Mouse (Mus musculus): ENCODE measurements around the gene Grb10.

Grb10 gene

DNA sequence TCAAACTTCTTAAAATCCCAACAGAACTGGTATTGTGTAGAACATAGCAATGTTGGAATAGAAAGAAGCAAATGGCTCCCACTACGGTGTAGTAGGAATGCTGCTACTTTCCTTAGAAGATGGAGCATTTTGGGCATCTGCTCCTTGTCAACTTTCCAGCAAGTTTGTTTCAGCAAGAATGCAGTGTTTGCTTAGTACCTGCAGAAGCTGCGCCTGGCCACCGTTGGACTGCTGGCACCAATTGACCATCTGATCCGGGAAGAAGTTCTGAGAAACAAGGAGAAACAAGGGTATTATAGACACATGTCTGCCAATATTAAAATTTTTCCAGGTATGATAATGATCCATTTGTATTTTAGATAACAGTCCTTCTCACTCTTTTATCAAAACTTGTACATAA is 92.7 kb downstream of the Grb10 start:
- no peak for DNase-seq (ENCODE audit: low read depth)

DNA sequence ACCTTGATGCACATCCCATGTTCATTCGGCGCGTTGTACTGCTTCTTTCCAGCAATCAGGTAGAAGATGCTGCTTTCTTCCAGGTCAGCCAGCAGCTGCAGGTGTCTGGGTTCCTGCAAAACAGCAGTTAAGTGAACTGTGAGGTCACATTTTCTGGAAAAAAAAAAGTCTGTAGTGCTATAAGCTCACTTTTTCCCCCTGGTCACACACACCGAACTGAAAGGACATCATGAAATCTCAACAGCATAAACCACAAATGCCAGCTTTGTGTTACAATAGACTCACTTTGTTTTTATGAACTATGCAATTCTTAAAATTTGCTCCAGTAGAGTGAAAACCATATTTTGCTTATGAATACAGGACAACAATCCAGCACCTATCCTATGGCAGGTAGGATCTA is 93.7 kb downstream of the Grb10 start:
- DNase-seq (ENCODE audit: low read depth), result no peak

DNA sequence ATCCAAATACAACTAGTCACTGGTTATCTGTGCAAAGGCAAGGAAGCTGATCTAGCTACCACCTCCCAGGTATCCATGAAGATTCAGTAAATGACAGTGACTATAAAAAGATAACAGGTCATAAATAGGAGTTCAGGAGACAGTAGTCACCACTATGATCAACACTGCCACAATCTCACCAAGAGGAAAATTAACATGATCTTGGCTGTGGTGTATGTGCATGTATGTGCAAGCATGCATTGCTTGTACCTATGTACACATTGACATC is 94.5 kb downstream of the Grb10 start:
- no peak for DNase-seq (ENCODE audit: low read depth)

DNA sequence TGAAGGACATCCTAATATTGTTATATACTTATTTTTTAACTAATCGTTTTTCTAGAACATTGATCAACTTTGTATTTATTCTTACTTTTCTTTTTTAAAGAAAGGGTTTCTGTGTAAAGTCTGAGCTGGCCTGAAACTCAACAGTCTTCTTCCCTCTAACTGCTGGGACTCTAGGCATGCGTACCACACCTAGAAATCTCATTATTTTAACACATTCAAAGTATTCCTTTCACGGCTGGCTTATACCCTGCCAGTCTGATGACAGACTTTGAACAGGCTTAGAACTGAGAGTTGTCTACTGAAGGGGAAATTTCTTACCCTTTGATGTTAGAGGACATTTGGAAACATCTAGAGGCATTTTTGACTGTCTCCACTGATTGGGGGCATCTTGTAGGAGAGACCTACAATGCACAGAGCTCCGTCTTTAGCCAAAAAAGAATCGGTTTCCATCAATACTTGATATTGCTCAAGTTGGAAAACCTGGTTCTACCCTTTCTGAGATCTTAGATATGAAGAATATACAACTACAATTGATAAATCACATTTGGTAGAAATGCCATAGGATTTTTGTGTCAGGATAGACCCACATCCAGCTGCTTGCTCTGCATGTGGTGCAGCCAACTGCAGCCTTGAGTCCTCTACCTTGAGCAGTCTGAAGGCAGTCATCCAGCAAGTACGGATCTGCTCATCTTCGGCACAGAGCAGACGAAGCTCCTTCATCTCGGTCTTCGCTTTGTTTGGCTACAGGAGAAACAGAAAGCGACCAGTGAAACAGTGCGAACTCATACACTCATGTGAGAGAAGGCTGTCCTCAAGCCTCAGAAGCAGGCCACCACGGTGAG is 95.0 kb downstream of the Grb10 start:
- DNase-seq (ENCODE audit: low read depth), result no peak

DNA sequence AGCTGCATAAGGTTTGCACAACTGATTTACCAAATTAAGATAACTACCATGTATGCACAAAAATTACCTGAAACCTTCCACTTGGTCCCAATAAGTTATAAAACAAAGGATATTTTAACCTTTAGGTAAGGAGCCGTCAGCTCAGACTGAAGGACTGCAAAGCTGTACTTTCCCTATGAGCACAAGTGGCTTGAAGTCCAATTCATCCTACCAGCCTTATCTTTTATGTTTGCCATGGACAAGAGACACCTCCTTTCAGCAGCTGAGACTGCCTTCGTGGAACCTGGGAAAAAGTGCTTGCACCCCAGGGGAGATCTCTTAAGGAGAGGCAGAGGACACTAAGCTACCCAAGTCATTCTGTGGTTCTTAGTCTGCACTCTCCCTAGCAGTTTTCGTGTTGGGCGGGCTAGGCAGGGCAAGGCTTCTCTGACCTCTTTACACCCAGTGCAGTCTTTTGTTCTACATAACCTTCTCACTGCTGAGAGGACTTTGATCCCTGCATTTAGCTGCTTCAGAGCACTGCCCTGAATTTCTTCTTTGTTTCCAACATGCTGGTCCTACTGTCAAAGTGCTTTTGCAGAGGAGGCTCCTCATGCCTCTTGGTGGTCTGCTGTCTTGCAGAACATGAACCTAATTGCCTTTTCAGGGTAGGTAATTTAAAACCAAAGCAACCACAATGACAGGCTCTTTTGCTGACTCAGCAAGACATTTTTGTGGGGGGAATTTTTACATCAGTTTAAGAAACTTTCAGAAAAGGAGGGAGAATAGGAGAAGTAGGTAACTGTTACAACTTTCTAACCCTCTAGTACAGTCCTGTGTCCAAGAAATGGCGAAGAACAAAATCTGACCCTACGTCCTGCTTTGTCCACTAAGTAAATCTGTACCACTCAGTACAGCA is 95.9 kb downstream of the Grb10 start:
- no peak for DNase-seq (ENCODE audit: low read depth)

DNA sequence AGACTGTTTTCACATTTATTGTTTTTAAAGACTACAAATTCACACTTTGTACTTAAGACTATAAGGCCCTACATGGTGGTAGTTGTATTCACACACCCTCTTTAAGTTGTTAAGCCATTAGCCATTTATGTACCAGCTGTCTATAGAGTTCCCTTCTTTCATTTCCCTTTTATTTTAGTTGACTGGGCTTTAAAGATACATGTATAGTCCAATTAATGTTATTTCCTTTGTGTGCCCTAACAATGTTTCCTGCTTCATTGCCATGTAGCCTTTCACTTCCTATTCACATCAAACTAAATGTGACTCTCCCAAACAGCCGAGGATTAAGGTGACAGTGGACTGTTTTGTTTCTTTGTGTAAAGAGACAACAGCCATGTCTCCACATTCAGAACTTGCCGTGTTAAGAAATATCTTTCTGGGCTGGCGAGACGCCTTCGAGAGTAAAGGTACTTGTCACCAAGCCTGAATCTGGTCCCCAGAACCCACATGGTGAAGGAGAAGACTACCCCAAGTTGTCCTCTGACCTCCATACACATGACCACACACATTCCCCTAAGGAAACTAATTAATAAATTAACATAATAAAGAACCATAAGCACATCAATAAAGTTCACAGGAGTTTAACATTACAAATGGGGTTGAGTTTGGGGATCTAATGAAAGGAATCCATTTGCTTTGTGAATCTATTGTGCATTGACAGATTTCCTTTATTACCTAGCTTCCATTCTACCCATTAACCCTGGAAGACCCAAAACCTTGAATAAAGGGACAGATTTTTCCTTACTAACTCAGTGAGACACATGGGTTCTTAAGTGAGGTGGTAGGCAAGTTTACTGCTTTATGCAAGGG is 97.4 kb downstream of the Grb10 start:
- DNase-seq (ENCODE audit: low read depth), result no peak

DNA sequence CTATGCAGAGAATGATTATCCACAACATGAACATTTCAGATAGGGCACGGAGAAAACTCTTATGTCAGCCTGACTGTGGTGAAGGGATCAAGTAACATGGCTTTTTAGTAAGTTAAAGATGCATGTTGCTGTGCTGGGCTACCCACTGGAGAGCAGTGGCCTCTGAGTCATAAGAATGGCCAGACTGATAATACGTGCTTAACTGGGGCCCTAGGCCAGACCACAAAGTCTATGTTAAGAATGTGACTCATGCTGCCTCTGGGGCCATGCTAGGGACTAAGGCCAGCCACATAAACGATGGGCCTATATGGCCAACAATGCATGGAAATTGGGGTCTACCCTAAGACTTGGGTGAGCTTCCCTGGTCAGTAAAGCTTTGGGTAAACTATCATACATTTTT is 98.9 kb downstream of the Grb10 start:
- DNase-seq (ENCODE audit: low read depth), result peak; percentile 99

DNA sequence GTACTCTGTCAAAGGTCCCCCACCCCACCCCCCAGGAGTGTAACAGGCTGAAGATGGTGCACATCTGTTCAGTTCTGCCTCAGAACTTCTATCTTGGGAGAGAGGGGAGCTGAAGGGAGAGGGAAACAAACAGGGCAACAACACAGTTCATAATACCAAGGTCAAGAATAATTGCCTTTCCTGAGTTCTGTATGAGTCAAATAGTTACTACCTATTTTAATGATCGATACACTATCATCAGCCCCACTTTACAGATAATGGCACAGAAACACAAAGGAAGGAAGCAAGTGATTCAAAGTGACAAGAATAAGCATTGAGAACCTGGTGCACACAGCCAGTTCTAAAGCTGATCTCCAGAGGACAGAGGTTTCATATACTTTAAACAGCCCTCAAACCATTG is 99.9 kb downstream of the Grb10 start:
- DNase-seq (ENCODE audit: low read depth), result no peak

DNA sequence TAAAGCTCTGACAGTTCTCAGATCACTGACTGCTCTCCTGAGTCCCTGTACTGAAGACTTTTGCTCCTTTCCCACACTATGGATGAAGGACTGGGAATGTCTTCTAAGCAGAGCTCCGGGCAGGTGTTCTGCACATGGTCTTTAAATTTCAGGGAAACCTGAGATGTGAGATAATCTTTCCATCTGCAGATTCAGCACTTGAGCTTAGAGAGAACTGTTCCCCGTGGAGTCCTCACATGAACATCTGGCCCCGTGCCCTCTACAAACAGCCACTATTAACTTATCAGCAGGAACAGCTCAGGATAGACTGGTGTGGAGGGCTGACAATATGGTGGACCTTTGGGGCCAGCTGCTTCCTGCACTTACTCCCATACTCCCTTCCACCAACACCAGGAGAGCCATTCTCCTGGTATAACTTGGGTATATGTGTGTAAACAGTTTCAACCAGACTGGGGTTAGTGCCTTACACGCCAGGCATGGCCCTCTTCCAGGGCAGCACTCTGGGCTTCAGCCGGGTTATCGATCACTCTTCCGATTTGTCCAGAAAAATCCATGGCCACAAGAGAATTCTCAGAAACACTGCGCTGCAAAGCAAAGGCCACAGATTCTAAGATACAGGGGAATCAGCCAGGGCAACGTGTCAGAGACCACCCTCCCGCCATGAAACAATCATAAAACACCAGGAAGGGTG is 101.0 kb downstream of the Grb10 start:
- no peak for DNase-seq (ENCODE audit: low read depth)

DNA sequence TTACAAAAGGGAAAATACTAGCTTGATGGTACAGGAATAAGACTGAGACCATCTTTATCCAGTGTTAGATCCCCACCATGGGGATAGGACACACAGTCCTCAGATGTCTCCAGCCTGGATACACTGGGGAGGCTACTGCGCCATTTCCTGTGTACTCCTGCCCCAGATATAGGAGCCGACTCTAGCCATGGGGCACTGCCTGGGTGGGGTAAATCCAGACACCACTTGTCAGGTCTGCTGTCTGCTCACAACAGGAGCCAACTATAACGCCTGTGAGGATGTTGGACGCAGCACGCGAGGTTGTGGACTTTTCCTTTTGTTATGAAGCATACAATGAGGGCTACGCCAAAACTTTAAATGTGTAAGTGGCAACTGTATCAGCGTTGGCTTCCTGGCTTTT is 103.7 kb downstream of the Grb10 start:
- peak; percentile 48 for DNase-seq (ENCODE audit: low read depth)

DNA sequence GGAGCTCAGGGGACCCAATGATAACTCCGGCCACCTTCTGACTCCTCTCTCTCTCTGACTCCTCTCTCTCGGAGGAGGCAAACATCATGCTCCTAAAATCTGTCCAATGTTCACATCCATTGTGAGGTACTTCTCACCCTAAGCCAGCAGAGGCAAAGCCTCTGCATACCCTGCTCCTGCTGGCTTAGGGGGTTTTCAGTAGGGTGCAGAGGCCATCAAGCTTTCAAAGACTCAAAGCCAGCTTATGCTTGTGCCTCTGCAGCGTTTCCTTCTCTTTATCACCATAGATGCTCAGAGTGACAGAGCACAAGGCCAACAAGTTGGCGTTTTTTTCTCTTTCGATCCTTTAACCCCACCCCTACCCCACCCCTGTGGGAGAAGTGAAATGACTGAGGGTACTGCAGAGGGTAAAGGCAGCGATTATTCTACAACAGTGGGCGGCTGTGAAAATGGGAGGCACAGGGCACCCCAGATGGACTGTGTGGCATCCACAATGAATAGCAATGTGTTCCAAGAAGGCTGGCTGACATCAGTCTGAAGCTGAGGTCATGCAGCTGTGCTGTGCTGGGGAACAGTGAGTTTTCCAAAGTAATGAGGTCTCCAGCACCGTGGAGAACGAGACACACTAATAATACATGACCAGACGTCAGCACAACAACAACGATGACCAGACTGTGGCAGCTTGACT is 106.2 kb downstream of the Grb10 start:
- DNase-seq (ENCODE audit: low read depth), result no peak

DNA sequence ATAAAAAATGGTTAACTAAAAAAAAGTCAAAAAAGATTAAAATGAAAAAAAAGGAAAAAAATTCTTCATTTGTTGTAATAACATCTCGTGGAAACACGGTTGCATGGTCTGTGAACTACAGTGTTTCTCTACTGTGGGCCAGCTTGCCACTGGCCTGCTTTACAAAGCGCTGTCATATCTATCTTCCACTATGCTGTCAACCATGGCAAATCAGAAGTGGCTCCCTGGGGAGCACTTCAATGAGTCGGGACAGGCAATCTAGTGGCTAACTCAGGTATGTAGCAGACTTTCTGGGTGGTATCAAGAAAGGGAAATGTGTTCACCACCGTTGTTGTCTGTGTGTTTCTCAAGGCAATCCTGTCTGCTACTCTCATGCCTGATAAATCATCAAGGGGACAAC is 106.8 kb downstream of the Grb10 start:
- no peak for DNase-seq (ENCODE audit: low read depth)

DNA sequence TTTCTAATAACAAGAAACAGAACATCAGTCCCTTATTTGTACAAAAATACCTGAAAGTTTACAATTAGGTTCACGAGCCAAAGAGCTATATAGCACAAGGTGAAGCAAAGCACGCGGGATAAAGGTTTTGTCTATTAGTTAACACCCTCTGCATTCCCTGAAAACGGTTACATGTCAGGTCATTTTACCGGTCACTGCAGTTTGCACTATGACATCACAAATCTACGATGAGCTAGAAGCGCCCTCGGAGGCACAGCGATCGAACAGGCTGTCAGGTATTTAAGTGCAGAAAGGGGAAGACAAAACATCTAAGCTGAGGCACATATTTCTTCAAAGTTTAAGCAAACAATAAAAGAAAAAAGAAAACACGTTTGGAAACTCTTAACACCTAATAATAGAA is 108.0 kb downstream of the Grb10 start:
- no peak for DNase-seq (ENCODE audit: low read depth)

DNA sequence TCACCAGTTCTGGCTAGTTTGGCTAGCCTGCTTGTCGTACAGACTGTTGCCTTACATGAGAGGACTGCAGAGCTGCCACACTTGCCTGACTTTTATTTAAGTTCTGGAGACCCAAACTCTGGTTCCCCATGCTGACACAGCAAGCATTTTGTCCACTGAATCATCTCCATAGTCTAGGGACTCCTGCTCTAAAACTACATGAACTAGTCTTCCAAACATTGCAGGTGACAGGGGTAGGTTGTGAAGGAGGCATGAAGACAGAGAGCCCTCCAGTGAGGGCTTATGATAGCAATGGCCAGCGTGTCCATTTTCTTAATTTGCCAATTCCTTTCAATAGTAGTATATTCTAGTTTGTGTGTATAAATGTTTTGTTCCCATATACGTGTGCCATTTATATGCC is 109.4 kb downstream of the Grb10 start:
- no peak for DNase-seq (ENCODE audit: low read depth)

DNA sequence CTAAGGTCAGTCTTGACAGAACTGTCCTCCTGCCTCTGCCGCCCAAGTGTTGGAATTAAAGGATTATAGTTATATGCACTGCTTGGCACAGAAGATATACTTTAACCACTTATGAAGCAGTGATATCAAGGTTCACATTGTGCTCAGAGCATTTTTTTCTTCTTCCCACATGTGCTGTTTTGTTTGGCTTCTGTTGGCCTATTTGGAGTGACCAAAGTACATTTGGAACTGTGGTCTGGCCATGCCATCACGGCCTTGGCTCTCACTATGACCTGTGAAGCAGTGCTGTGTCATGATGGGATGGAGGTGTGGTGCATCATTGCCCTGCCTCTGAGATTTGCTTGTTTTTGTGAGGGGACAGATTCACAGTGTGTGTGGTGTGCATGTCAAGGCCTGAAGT is 109.9 kb downstream of the Grb10 start:
- DNase-seq (ENCODE audit: low read depth), result no peak

DNA sequence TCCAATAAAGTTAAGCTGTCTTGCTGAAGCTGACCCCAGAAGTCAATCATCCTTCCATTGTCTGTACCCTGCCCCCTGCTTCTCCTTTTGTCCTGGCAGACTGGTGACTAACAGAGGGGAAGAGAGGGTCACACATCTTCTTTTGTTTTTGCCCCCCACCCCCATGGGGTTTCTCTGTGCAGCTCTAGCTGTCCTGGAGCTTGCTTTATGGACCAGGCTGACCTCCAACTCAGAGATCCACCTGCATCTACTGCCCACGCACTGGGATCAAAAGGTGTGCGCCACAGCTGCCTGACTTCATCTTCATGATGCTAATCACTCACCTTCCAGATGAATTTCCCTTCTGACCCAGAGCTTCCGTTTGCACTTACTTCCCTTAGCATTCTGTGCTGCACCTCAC is 114.6 kb downstream of the Grb10 start:
- no peak for DNase-seq (ENCODE audit: low read depth)

DNA sequence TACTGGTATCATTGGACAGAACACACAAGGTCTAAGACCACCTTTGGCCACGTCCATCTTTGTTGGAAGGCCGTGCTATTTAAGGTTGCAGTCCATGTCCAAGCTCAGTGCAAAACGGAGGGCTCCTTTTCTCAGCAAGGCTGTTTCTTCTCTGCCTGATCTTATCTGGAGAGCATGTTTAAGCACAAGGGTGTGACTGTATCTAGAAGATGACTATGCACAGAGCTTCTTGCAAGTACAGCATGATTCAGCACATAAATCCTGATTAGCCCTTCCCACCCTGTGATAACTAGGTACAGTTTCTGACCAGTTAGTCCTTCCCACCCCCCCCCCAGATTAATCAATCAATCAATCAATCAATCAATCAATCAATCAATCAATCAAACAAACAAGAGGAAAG is 115.1 kb downstream of the Grb10 start:
- DNase-seq (ENCODE audit: low read depth), result peak; percentile 75

DNA sequence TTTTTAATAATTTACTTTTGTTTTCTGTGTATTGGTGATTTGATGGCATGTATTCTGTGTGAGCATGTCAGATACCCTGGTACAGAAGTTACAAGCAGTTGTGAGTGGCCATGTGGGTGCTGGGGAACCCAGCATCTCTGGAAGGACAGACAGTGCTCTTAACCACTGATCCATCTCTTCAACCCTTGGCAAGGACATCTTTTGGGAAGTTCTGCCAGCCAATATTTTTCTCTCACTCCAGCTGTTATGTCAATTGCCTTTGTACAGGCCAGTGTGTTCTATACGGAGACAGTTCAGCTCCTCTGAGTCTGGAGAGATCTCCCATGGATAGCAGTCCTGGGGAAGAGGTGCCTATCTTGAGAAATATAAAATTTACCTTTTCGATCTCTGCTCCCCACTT is 116.4 kb downstream of the Grb10 start:
- no peak for DNase-seq (ENCODE audit: low read depth)

DNA sequence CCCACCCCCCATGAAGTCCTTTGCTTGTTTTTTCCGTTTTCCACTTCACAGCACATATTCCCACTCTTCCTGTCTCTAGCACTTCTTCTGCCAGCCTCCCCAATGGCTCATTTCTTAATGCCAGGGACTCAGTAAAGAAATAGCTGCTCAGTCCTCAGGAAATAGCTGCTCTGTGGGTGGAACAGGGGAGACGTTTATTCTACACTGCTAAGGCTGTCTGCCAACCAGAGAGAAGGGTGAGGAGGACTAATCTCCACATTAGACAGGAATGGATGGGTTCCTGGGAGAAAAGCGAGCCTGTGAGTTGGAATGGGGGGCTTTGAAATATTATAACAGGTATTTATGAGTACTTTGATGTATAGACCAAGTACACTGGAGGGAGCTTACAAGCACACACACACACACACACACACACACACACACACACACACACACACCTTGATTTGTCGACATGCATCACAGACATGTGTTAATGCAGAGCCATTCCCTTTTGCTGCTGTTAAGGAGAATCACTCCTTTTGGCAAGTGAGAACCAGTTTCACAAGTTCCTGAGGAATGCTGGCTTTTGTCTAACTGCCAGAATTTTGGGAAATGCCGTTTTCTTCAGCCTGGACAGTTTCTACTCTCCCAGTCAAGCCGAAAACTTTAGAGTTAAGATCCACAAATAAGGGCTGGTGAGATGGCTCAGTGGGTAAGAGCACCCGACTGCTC is 130.6 kb downstream of the Grb10 start:
- no peak for DNase-seq (ENCODE audit: low read depth)

DNA sequence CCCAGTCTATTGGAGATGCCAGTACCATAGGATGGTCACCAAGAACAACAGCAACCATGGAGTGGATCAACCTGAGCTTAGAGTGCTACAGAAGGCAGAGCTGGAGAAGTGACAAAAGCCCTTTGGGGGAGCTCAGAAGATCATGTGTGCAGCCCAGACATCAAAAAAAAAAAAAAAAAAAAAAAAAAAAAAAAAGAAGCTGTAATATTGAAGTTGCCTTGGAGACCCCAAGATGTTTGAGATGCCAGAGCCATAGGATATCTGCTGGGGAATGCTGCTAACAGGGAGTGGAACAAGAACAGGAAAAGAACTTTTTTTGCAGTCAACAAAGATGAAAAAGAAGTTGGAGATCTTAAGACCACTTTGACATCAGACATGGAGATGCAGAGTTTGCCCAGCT is 133.0 kb downstream of the Grb10 start:
- DNase-seq (ENCODE audit: low read depth), result no peak

DNA sequence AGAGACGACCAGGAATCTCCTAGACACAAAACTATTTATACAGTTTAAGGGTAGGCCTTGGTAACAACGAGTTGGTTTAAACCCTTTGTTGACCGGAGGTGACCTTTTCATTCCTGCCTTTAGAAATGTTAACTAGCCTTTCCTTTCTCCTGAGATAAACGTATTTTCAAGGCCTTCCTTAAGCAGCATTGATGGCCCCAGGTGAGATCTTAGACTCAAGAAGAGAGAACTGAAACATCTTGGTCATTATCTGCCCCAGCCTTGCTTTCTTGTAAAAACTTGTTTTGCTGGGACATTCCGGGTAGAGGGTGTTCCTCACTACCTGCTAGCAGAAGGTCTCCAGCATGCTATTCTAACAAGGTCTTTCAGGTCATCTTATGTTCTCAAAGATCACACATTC is 133.5 kb downstream of the Grb10 start:
- DNase-seq (ENCODE audit: low read depth), result no peak

All from 416B (cell line).